Mouse (Mus musculus) heart, postnatal 0 days (tissue): Measurements from ENCODE around the gene Ncam1.

Experiments used
- CTCF ChIP-seq: IDR thresholded peaks from 2 replicates; pipeline ENCODE4 v1.5.1; 2016; ENCODE audit warnings: antibody characterized with exemption, control low read depth, low read depth
- EP300 ChIP-seq: IDR thresholded peaks from 2 replicates; pipeline ENCODE4 v1.6.1; 2016; ENCODE audit warnings: antibody characterized with exemption, low read depth

GRCm38 (mm10) chr9:49504658-49505057, 294.1 kb downstream of the Ncam1 start:
- TF ChIP-seq CTCF (no peak), EP300 (no peak)
